Mouse (Mus musculus) thymus, postnatal 36 days (tissue): ENCODE data around the gene Pde10a.
A peak's percentile ranks its signal among the peaks of the same experiment; 100 is the strongest.

Experiments used
- DNase-seq, 2 experiments: peaks; one replicate each; pipeline ENCODE4 v3.0.0; 2022; ENCODE audit warnings: mixed read lengths in 2 of 2

Pde10a gene

DNA sequence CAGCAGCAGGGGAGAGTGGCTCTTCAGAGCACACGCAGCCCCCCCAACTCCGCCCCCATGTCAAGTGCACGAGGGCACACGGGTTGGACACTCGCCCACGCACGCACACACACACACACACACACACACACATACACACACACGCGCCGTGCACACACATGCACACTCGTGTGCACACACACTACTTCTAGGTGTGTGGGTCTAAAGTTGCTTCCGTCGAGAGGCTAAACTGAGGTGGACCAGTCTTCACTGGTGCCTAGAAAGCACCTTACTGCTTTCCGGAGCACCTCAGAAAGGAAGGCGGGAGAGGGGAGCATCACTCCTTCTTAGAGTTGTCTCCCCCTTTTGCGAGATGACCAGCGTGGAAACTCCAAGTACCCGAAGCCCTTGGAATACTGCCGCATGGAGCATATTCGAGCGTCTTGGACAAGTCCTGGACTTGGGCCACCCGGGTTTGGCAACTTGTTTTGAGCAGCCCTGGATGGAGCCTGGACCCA lies at the start of gene Pde10a:
Gene Pde10a, plus strand, starts transcription at position 148 of the 497 bp plus-strand sequence.
- DNase-seq: no peak

DNA sequence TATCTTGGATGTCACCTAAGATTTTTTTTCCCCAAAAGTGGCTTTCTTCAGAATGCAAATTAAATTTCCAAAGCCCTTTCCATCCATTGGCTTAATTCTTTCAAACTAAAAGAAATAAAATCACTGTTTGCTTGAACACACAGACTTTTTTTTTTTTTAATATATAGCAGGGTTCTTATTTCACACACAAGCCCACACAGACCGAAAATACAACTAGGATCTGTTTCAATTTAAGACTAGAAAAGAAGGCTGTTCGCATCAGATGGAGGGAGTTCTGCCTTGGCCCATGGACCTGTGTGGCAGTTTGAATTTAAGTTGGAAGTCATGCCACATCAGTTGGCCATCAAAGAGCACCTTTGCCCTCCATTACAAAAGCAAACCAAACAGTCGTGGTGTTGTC lies 46.6 kb upstream of the Pde10a start:
- DNase-seq: no peak

DNA sequence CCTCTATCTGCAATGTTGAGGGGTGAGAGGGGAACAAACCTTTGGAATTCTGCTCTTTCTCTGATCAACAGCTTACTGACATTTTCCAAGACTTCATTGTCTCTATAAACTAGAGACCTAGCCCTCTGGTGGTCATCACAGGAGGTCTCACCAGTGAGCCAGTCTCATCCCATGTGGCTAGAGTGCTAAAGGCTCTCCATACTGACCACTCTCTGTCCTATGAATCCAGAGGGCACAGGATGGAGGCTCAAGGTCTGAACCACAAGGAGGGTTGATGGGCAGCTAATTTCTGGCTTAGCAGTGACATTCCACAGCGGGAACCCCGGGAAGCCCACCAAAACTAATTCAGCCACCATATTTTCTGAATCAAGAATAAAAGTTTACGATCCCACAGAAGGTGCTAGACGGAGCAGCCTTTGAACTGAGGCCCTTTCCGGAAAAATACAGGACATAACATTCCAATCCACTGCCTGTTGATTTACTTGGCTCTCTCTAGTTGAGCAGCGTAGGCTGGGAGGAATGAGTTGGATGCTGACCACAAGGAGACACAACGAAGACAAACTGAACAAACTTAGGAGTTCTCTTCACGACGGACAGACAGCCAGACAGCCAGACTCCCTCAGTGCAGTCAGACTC lies 45.6 kb upstream of the Pde10a start:
- no peak for DNase-seq

DNA sequence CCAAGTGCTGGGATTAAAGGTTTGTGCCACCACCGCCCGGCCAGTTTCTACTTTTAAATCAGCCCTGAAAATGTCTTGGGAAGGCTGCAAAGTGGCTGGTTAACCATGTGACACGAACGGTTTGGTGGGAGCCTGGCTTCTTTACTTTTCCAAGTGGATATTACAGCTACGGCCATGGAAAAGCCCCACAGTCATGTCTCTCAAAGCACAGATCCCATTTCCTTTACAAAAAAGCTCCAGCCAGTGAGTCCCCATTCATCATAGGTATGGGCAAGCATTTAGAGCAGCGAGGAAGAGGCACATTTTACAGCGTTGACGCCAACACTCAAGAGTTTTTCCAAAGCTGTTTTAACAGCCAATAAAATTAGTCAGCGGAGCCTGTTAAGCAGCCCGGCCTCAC lies 43.4 kb upstream of the Pde10a start:
- no peak for DNase-seq

DNA sequence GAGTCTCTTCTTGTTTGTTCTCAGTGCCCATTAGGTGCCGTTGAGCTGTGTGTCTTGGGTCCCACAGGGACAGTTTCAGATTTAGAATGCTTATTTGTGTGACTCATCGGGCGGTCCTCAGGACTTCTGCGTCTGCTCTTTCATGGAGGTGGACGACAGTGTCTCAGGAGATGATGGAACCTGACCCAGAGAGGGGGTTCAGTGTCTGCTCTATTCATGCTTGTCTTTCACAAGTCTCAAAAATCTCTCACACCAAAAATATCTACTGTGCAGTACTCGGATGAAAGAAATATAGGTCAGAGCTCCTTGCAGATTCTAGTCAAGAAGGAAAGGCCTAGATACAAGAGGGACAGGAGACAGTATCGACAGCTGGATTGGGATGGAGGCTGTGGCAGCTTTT lies 42.3 kb upstream of the Pde10a start:
- DNase-seq: no peak

DNA sequence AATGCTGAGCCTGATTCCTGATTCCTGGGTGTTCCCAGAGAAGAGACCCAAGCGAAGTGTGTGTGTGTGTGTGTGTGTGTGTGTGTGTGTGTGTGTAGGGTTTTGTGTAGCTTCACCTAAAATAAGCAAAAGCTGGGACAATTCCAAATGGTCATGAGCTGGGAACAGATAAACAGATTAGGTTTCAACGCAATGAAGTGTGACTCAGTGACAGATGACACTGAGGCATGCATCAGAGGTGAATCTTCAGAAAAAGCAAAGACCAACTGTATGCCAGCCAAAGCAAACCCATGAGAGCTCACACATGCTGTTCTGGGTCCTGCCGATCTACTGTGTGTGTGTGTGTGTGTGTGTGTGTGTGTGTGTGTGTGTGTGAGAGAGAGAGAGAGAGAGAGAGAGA lies 40.9 kb upstream of the Pde10a start:
- no peak for DNase-seq

DNA sequence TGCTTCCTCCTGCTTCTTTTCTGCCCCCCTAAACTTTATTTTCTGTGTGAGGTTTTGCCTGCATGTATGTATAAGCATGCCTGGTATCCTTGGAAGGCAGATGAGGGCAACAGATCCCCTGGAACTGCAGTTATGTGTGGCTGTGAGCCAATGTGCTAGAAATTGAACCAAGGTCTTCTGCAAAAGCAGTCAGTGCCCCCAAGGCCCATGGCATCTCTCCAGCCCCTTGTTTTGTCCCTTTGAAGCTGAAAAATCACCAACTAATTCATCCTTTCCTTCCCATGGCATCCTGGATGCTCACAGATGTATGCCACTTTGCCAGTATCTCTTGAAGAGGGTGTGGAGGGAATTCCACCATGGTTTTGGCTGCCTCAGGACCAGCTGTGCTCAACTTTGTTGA lies 40.0 kb upstream of the Pde10a start:
- no peak for DNase-seq

DNA sequence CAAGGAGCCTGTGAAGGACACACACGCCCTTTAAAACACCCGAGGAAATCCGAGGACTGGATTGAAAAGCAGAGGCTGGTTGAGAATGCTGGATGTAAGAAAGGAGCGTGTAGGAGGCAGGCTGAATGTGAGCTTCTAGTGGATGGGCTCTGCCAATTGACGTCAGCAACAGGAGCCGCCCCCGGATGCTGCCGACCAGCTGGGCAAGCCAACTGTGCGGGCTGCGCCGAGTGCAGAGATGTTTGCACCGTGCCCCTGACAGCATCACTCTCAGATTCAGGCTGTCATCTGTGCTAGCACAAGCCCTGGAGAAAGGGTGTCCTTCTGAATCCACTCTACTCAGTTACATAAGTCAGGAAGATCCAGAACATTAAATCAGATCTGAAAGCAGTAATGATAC lies 37.3 kb upstream of the Pde10a start:
- DNase-seq: no peak

DNA sequence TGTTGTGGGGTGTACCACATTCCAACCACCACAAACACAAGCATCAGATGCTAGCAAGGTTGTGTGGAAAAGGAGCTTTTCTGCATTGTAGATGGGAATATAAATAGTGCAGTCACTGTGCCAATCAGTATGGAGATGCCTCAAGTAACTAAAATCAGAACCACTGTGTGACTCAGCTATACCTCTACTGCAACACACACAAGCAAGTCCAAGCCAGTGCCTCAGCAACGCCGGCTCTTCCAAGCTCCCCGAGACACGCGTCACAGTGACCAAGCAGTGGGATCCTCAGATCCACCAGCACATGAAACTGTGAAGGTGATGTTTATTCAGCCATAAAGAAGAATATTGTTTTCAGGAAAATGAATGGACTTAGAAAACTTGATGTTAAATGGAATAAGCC lies 34.2 kb upstream of the Pde10a start:
- no peak for DNase-seq

DNA sequence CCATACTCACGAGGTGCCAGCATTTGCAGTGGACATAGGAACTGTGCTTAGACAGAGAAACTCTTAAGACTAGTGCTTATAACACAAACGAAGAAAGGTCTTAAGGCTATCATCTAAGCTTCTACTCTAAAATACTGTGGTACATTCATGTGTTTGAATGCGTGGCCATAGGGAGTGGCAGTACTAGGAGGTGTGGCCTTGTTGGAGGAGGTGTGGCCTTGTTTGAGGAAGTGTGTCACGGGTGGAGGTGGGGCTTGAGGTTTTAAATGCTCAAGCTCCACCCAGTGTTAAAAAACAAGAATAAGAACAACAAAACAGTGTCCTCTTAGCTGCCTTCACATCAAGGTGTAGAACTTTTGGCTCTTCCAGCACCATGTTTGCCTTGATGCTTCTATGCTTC lies 31.7 kb upstream of the Pde10a start:
- DNase-seq: no peak

DNA sequence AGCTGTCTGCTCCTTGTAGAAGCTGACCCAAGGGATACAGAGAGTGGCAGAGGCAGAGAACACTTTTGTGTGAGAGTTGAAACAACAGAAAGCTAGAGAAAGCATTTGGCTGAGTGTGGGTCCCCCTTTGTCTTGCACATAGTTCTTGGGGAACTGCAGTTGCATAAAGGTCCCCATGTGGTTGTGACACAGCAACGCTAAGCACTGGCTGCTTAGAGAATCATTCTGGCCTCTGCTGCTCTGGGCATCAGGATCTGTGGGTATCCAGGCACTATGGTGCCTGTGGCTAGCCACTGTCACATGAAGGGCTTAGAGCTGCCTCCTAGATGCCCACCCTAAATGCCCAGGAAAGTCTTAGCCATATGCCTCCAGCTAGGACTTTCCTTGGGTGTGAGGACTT lies 27.0 kb upstream of the Pde10a start:
- no peak for DNase-seq

DNA sequence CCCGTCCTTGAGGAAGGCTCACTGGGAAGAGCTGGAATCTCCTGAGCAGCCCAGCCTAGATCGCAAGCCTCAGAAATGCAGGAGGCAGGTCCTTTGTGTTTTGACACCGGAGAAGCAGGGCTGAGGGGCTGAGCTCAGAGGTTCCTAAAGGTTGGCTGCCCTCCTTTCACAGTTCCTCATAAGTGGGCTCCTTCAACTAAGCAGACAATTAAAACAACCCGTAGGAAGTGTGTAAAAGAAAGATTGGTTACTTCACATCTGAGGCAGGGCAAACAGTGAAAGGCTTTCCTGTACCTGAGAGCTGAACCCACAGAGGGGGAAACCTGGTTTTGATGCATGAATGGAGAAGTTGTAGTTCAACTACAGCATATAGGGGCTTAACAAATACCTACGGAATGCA lies 26.5 kb upstream of the Pde10a start:
- DNase-seq: no peak

DNA sequence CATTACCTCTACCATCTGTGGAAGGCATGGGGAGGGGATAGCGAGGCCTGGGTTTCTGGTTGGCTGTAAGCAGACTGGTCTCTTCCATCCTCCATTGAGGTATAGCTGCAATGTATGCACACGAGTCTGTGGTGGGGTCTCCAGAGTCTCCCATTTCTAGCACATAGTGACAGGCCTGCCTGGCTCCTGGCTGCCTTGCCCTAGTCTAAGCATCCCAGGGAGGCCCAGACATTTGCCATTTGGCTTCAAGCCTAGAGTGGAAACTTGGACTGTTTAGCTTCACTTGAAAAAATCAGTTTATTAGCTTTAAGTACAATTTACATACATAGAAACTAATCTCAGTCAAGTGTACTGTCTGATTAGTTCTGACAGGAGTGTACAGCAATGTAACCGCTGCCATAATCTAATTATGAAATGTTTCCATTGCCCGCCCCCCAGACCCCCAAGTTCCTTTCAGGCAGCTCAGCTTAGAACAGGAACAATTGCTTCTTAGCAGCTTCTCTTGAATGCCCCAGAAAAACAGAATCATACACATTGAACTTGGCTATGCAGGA lies 25.5 kb upstream of the Pde10a start:
- DNase-seq: no peak

DNA sequence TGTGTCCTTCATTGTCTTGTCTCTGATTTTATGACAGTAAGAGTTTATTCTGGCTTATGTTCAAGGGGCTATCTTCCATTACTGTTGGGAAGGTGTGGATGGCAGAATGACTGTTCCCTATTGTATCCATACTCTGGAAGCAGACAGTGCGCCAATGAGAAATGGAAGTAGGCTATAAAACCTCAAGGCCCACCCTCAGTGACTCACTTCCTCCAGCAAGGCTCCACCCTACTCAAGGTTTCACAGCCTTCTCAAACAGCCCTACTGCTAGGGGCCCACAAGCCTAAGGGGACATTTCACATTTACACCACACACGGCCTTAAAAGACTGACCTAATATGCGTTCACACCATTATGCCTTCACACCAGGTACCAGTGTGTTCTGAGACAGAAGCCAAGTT lies 20.8 kb upstream of the Pde10a start:
- no peak for DNase-seq

DNA sequence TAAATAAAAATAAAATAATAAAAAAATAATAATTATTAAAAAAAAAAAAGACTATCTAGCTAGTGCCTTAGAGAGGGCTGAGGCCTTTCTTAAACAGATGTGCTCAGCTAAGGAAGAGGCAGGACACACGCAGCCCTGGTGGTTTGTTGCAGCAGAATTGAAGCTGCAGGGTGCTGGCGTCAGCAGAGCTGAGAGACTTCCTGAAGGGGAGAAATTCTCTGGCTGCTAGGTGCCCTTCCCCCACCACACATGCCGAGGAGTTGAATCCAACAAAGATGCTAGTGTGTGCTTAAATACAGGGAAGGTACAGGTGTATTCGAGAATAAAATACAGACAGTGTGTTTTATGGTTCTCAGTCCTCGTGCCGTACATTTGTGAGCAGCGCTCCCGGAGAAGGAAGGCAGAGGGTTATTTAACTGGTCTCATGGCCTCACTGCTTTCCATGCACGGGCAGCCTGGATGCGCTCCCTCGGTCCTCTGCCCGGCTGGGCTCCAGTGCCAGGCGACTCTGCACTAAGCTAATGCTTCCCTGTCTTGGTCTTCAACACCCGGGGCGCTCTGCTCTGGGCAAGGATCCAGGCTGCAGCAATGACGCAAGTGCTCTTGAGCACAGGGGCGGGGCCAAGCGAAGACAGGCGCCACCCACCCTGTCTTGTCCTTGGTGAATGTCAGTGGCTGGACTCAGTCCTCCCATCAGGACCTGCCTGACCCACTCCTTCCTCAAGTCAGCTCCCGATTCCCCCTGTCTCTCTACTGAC lies 19.3 kb upstream of the Pde10a start:
- peak; percentile 73 to 80 for DNase-seq

DNA sequence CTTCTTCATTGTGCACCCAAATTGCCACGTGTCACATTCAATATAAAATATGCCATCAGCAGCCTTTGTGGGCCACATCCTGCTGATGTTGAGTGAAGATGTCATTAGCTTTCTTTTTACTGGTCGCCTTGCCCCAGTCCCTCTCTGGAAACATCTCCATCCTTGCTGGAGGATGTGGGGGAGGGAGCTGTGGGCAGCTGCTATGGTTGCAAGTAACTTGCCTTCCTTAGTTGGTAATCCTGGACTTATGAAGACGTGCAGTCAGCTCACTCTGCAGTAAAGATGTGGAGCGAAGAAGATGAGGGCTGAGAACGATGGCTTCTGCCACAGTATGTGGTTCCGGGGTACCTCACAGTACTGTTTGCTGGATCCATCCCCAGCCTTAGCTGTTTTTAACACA lies 18.4 kb upstream of the Pde10a start:
- no peak for DNase-seq

DNA sequence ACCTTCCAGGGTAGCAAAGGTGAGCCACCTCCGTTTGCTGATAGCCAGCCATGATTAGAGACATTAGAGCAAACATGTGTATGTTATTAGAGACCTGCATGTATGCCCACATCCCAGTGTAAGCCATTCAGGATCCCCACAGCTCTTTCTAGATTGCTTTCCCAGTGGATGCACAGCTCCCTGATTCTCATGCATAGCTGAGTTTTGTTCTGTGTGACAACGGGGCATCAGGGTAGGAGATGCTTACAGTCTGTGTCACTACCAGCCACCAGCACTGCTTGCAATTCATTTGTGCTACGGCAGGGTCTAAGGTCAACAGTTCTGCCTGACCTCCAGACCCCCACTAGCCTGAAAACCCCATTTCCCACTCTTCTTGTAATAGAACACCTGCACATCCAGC lies 17.5 kb upstream of the Pde10a start:
- no peak for DNase-seq

DNA sequence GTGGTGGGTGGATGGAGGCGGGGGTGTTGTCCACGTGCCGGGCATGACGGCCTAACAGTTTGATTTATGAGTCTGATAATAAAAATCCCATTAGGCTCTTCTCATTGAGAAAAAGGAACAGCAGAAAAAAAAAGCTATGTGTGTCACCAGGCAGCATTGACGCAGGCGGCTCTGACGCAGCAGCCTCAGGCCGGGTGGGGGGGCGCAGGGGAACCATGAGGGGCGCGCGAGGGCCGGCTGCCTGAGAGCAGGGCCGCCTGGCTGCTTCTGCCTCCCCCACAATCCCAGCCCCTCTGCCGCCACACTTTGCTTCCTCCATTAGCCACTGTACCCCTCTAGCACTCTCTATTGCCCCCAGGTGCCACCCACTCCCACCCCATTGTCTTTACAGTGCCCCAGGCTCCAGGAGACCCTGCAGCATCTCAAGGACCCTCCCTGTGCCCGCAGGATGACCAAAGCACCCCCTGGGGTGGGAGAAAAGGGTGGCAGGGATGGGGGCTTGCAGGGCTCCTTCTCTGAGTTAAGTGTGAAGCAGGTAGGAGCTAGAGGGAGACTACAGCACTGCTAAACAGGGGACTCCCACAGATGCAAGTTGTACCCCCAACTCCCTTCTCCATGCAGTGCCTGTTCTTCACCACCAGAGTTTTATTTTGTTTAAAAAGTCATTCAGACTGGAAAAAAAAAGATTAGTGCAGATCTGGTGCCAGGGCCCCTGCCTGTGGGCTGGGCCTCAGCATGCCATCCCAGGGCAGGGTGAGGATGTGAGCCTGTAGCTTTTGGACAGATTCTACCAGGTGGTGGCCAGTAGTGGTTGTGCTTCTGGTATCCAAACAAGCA lies 16.6 kb upstream of the Pde10a start:
- DNase-seq: peak; percentile 49 to 64

DNA sequence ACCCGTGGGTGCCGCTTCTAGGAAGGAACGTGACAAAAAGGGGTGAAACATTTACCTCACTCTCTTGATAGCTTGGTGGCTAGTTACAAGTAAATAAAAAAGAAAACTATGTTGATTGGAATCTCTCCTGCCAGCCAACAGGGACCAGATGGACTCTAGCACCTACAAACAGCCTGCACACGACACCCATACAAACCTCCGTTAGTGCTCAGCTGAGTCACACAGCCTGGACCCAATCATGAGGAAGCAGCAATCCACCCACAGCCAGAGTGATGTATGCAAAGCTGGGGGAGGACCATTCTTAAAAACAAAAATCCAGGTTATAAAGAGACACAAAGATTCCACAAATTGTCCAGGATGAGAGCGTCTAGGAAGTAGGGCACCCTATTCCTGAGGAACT lies 9.2 kb upstream of the Pde10a start:
- DNase-seq: no peak

DNA sequence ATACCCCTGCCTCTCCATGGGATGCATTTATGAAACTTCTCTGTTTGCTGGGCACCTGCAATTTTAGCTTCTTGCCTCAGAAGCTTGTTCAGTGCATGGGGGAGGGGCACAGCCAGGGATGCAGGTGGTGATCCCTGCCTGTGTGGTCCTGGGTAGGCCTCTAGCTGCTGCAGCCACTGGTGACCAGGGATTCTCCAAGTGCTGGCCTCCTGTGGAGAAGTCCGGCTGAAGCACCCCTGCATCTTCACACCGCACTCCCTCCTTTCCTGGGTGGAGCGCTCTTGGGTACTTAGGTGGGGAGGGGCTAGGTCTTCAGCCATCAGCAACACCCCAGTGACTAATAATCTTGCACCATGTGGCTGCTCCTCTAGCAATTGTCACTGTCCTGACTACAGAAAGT lies 1.2 kb upstream of the Pde10a start:
- DNase-seq: no peak

DNA sequence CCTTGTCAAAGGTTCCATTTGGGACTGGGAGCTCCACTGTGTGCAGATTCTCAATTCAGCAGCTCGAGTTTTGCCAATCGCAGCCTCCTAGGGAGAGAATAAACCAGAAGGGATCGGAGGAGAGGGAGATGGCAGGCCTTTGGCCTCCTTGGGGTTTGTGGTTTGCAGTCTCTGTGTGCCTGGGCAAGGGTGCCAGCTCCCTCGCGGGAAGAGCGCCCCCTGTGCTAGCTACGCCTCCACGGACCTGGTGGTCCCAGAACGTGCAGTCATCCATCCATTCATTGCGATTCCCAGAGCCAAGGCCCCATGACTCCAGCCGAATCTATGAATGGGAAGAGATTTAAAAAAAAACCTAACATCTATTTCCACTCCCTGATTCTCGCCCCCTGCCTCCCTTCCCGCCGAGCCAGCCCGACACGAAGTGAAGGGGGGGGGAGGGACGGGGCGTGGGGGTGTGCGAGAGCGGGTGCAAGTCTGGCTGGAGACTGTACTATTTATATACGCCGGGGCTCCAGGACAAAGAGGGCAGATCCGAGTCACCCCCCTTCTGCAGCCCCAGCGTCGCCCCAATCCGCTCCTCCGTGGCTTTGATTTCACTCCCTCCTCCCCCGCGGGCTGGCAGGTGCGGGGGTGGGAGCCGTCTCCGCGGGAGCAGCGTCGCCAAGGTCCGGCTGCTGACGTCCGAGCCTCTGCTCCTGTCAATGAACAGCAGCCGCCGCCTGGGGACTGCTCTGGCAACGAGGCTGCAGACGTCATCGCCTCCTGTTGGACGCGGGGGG lies 596 bp upstream of the Pde10a start:
- peak; percentile 30 to 41 for DNase-seq

DNA sequence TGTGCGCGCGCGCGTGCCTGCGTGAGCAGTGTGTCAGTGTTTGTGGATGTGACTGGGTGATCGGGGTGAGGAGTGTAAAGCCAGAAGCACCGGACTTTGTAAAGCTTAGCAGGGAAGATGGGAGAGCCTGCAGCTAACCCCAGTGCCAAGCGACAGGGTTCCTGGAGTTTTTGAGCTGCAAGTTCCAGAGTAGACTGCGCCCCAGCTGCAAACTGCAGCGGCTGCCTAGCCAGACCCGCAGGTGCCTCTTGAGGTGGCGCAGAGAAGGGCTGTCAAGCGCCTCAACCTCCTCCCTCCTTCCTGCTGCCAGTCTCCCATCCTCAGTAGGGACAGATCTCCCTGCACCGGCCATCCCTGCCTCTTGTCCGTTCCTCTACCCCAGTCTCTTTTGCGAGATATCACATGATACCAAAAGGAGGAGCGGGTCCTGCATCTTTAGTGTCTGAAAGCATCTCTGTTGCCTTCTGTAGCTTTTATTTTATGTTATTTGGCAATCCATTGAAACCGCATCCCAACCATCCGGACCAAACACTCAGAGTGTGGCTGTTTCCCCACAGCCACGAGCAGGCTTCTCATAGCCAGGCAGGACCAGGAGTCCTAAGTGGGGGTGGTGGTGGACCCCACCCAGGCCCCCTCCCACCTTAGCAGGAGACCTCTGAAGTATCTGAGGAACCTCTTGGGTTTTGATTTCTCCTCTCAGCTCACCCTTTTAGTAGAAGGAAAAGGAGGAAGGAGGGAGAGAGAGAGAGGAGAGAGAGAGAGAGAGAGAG lies 984 bp downstream of the Pde10a start:
- peak in 1 of 2 experiments; percentile 28 for DNase-seq
